Mouse (Mus musculus): Measurements from ENCODE around the gene Lix1.

- TF ChIP-seq EP300 (IDR thresholded peaks at IDR 0.05; ENCODE audit: low read depth), result no peak
- TF ChIP-seq CTCF (IDR thresholded peaks at IDR 0.05; ENCODE audit: low read depth), result no peak
Measured at GRCm38 (mm10) chr17:17386117-17386516, 16.4 kb upstream of the Lix1 start.

Data from liver, embryonic 14.5 days (tissue).